Mouse (Mus musculus): Measurements from ENCODE around the gene Palm2.

DNA sequence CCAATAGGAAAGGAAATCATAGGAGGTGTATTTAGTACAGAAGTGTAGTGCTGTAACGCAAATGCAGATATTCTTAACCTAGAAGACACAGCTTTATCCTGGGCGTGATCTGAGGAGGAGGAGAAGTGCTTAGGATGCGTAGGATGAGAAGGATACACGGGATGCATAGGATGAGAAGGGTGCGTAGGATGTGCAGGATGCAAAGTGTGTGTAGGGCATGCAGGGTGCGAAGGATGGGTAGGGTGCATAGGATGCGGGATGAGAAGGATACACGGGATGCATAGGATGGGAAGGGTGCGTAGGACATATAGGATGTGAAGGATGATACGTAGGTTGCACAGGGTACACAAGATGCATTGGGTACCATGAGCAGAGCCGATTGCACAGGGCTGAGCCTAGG lies 262.9 kb downstream of the Palm2 start:
- TF ChIP-seq ELF1 (IDR thresholded peaks at IDR 0.05; ENCODE audit: low read depth, low read length): no peak
- TF ChIP-seq HCFC1 (IDR thresholded peaks at IDR 0.05; ENCODE audit: low read depth, low read length): no peak
- no peak for TF ChIP-seq ZNF384 (IDR thresholded peaks at IDR 0.05; ENCODE audit: low read depth, low read length)
- no peak for TF ChIP-seq E2F4 (IDR thresholded peaks at IDR 0.05; ENCODE audit: borderline replicate concordance, low read depth, low read length)
- no peak for TF ChIP-seq CTCF (IDR thresholded peaks at IDR 0.05 in 2 of 3, conservative IDR thresholded peaks at IDR 0.05 in 1 of 3; ENCODE audit: control insufficient read depth in 1 of 3, insufficient read depth in 1 of 3, low read depth in 2 of 3, low read length in 3 of 3, poor library complexity in 1 of 3, severe bottlenecking in 1 of 3)
- TF ChIP-seq USF1 (IDR thresholded peaks at IDR 0.05; ENCODE audit: low read depth, low read length): no peak
- no peak for TF ChIP-seq POLR2A (IDR thresholded peaks at IDR 0.05; ENCODE audit: control insufficient read depth in 1 of 2, insufficient read depth in 1 of 2, low read depth in 1 of 2, low read length in 2 of 2, poor library complexity in 1 of 2)
- TF ChIP-seq MAX (IDR thresholded peaks at IDR 0.05; ENCODE audit: low read length): no peak
- no peak for TF ChIP-seq ETS1 (IDR thresholded peaks at IDR 0.05; ENCODE audit: low read depth, low read length)
- TF ChIP-seq GATA1 (IDR thresholded peaks at IDR 0.05; ENCODE audit: low read depth, low read length): no peak
- TF ChIP-seq ZC3H11A (IDR thresholded peaks at IDR 0.05; ENCODE audit: low read depth, low read length): no peak

All from MEL (cell line).